Mouse (Mus musculus) hindbrain, embryonic 16.5 days (tissue): Measurements from ENCODE around the gene Klhdc10. TPM values are rescaled to one million over a fixed set of nuclear protein-coding genes. Genes with fewer than 3 reads are reported as not detected.

ENCODE experiments used
- ATAC-seq: fragments of 200-750 bp; cut with Nextera tagmentation; 2 replicates; pipeline ENCODE4 v1.8.0; 2017; ENCODE audit warnings: moderate TSS enrichment, moderate library complexity
- H3K27ac ChIP-seq: fragments of 300-500 bp; sonication (generic); 2 replicates; pipeline ENCODE4 v1.5.1; 2014; ENCODE audit warnings: low read depth, mild to moderate bottlenecking, control low read depth, low read length, moderate library complexity
- H3K27me3 ChIP-seq: fragments of 300-500 bp; sonication (generic); replicated peaks from 2 replicates; pipeline ENCODE4 v1.6.1; 2014; ENCODE audit warnings: low read length; ENCODE audit not compliant: control insufficient read depth, insufficient read depth
- H3K36me3 ChIP-seq: fragments of 300-500 bp; sonication (generic); 2 replicates; pipeline ENCODE4 v1.6.1; 2014; ENCODE audit warnings: mild to moderate bottlenecking, low read length, moderate library complexity, mixed read lengths; ENCODE audit not compliant: control insufficient read depth, insufficient read depth
- H3K4me1 ChIP-seq: fragments of 300-500 bp; sonication (generic); 2 replicates; pipeline ENCODE4 v1.6.1; 2014; ENCODE audit warnings: low read depth, low read length; ENCODE audit not compliant: control insufficient read depth, insufficient read depth
- H3K4me2 ChIP-seq: fragments of 300-500 bp; sonication (generic); 2 replicates; pipeline ENCODE4 v1.6.1; 2014; ENCODE audit warnings: mild to moderate bottlenecking, low read length, control low read depth, moderate library complexity
- H3K4me3 ChIP-seq: fragments of 300-500 bp; sonication (generic); 2 replicates; pipeline ENCODE4 v1.5.1; 2014; ENCODE audit warnings: mild to moderate bottlenecking, low read length, control low read depth, moderate library complexity
- H3K9ac ChIP-seq: fragments of 300-500 bp; sonication (generic); 2 replicates; pipeline ENCODE4 v1.6.1; 2014; ENCODE audit warnings: low read depth, mild to moderate bottlenecking, control low read depth, low read length, moderate library complexity
- H3K9me3 ChIP-seq: fragments of 300-500 bp; sonication (generic); 2 replicates; pipeline ENCODE4 v1.6.1; 2014; ENCODE audit warnings: mild to moderate bottlenecking, low read length, moderate library complexity; ENCODE audit not compliant: control insufficient read depth
- WGBS: fragments of 180-500 bp; shearing (Covaris S2); extraction: QIAGEN DNeasy Blood & Tissue Kit; methylation state at CpG from one replicate; pipeline ENCODE4 v1.1.7; 2014; 5-methylcytosine and 5-hydroxymethylcytosine counted together
- polyA plus RNA-seq: library from polyadenylated mRNA; unstranded; fragments of >200 nt; fragmentation: Nextera tagmentation; extraction: Ambion mirVana; gene quantifications from 2 replicates; pipeline ENCODE4 v1.2.1, GENCODE M21; 2015

The Klhdc10 gene
- polyA plus RNA-seq, 1 experiment from 2014 or later: 27.8 TPM

GRCm38 (mm10) chr6:30416126-30416525 lies 14.5 kb downstream of the Klhdc10 start:
- H3K4me1 ChIP-seq: no peaks in the 10 kb centered on the region
- WGBS: 92% methylated on average over 2 of the region's 2 CpGs

GRCm38 (mm10) chr6:30416801-30417200 lies 15.1 kb downstream of the Klhdc10 start:
- H3K36me3 ChIP-seq: 0 out of 2 replicates have a peak, but pooled peaks cover 3% of the 10 kb centered on the region
- ATAC-seq: no peak
- no peak overlapping the region for H3K27ac ChIP-seq
- no peaks in the 10 kb centered on the region for H3K27me3 ChIP-seq
- H3K9ac ChIP-seq: no peak overlapping the region
- WGBS: 87% methylated on average over 7 of the region's 7 CpGs
- H3K4me3 ChIP-seq: no peak overlapping the region
- no peaks in the 10 kb centered on the region for H3K9me3 ChIP-seq
- no peaks in the 10 kb centered on the region for H3K4me1 ChIP-seq
- H3K4me2 ChIP-seq: no peak overlapping the region

More at GRCm38 (mm10) chr6:30416126-30416525, 14.5 kb downstream of the Klhdc10 start:
- Histone ChIP-seq H3K27me3 (no peaks in the 10 kb centered on the region), H3K36me3 (0 out of 2 replicates have a peak, but pooled peaks cover under 1% of the 10 kb centered on the region), H3K4me2 (no peak overlapping the region), H3K9ac (no peak overlapping the region), H3K4me3 (no peak overlapping the region), H3K27ac (no peak overlapping the region), H3K9me3 (no peaks in the 10 kb centered on the region)
- no peak for ATAC-seq

- Histone ChIP-seq H3K9me3 (no peaks in the 10 kb centered on the region), H3K4me3 (no peak overlapping the region), H3K27me3 (no peaks in the 10 kb centered on the region), H3K4me2 (no peak overlapping the region), H3K9ac (no peak overlapping the region), H3K4me1 (no peaks in the 10 kb centered on the region), H3K36me3 (no peaks in the 10 kb centered on the region), H3K27ac (no peak overlapping the region)
- 75% methylated on average over 3 of the region's 3 CpGs for WGBS
- no peak for ATAC-seq
Measured at GRCm38 (mm10) chr6:30432461-30433192, 31.0 kb downstream of the Klhdc10 start.

GRCm38 (mm10) chr6:30436476-30436875 lies 34.8 kb downstream of the Klhdc10 start:
- Histone ChIP-seq H3K4me3 (no peak overlapping the region), H3K4me1 (no peaks in the 10 kb centered on the region), H3K4me2 (no peak overlapping the region), H3K9me3 (no peaks in the 10 kb centered on the region), H3K9ac (no peak overlapping the region), H3K36me3 (peaks cover 5% of the 10 kb centered on the region; the same call in 1 of the 2 replicates), H3K27ac (no peak overlapping the region), H3K27me3 (no peaks in the 10 kb centered on the region)
- no peak for ATAC-seq
- 93% methylated on average over 3 of the region's 3 CpGs for WGBS

- no peak overlapping the region for H3K4me3 ChIP-seq
- WGBS: 79% methylated on average over 3 of the region's 3 CpGs
- H3K9me3 ChIP-seq: no peaks in the 10 kb centered on the region
- no peaks in the 10 kb centered on the region for H3K27me3 ChIP-seq
- H3K9ac ChIP-seq: no peak overlapping the region
- no peak for ATAC-seq
- no peak overlapping the region for H3K4me2 ChIP-seq
- H3K36me3 ChIP-seq: peaks cover 10% of the 10 kb centered on the region; the same call in 1 of the 2 replicates
- H3K27ac ChIP-seq: no peak overlapping the region
- no peaks in the 10 kb centered on the region for H3K4me1 ChIP-seq
Measured at GRCm38 (mm10) chr6:30437054-30437453, 35.4 kb downstream of the Klhdc10 start.

DNA sequence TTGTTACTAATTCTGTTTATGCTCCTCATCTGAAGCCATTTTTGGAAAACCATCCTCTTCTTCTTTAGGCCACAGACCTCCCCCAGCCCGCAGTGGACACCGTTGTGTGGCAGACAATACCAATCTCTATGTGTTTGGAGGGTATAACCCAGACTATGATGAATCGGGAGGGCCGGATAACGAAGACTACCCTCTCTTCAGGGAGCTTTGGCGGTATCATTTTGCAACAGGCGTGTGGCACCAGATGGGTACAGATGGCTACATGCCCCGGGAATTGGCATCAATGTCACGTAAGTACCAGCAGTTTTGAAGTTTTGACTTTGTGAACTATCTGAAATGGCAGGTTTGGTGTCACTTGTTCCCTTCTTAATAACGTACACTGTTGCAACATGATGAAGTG lies 37.9 kb downstream of the Klhdc10 start:
- Histone ChIP-seq H3K4me1 (no peaks in the 10 kb centered on the region), H3K4me3 (no peak overlapping the region), H3K36me3 (peaks cover 19% of the 10 kb centered on the region; the same call in 1 of the 2 replicates), H3K27ac (no peak overlapping the region), H3K27me3 (no peaks in the 10 kb centered on the region), H3K9me3 (no peaks in the 10 kb centered on the region), H3K9ac (no peak overlapping the region), H3K4me2 (no peak overlapping the region)
- no peak for ATAC-seq
- 89% methylated on average over 10 of the region's 10 CpGs for WGBS

DNA sequence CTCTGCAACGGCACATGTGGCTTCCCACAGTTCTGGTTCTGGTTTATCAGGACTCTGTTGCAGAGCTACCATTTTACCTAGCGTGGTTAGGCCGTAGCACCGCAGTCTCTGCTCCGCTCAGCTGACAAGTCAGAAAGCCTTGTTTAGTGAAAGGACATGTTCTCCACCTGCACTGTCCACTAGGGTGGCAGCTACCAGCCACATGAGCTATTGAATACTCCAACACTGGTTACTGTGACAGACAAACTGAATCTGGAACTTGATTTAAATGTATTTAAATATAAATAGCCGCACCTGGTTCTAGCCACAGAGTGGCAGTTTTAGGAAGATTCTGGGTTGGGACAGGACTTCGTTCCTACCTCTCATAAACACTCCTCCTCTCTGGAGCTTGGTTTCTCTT lies 55.3 kb downstream of the Klhdc10 start:
- no peaks in the 10 kb centered on the region for H3K9me3 ChIP-seq
- H3K27ac ChIP-seq: no peak overlapping the region
- H3K36me3 ChIP-seq: peaks cover 16% of the 10 kb centered on the region
- H3K9ac ChIP-seq: no peak overlapping the region
- no peaks in the 10 kb centered on the region for H3K27me3 ChIP-seq
- H3K4me3 ChIP-seq: no peak overlapping the region
- 96% methylated on average over 7 of the region's 7 CpGs for WGBS
- no peak overlapping the region for H3K4me2 ChIP-seq
- peaks cover 24% of the 10 kb centered on the region for H3K4me1 ChIP-seq
- ATAC-seq: no peak

- H3K9me3 ChIP-seq: no peaks in the 10 kb centered on the region
- H3K4me1 ChIP-seq: peaks cover 30% of the 10 kb centered on the region
- peaks cover 8% of the 10 kb centered on the region; the same call in 1 of the 2 replicates for H3K36me3 ChIP-seq
- ATAC-seq: no peak
- WGBS: 83% methylated on average over 5 of the region's 5 CpGs
- no peaks in the 10 kb centered on the region for H3K27me3 ChIP-seq
- no peak overlapping the region for H3K9ac ChIP-seq
- H3K4me3 ChIP-seq: no peak overlapping the region
- H3K4me2 ChIP-seq: no peak overlapping the region
- no peak overlapping the region for H3K27ac ChIP-seq
Measured at GRCm38 (mm10) chr6:30458626-30459025, 57.0 kb downstream of the Klhdc10 start.

DNA sequence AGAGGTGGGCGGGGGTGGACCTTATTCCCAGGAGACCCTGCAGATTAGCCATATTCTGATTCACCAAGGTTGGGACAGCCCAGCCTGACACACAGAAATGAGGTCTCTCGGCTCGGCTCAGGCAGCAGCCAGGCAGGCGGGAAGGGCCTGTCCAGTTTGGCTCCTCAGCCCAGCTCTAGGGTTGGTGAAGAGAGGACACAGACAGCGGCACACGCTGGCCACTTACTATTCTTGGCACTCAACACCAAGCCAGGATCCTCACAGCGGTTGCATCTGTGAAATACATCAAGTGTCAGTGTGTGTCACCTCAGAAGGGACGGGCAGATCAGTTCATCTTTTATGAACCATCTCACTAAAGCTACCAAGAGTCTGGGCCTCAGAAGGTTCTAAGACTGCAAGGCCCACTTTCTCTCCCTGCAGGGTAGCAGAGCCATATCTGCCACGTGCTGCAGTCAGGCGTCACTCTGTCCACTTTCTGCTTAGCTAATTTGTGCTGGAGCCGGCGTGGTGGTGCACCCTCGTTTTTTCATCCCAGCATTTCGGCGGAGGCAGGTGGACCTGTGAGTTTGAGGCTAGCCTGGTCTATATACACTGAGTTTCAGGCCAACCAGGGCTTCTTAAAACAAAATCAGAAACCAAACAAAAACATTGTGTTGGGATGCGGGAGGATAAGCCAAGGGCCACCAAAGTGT lies 57.5 kb downstream of the Klhdc10 start:
- H3K36me3 ChIP-seq: 0 out of 2 replicates have a peak, but pooled peaks cover 5% of the 10 kb centered on the region
- peak overlapping the region; percentile 56 for H3K4me2 ChIP-seq
- ATAC-seq: no peak
- H3K27me3 ChIP-seq: no peaks in the 10 kb centered on the region
- no peaks in the 10 kb centered on the region for H3K9me3 ChIP-seq
- WGBS: 68% methylated on average over 16 of the region's 16 CpGs
- peak overlapping the region; percentile 95 for H3K27ac ChIP-seq
- H3K9ac ChIP-seq: peak overlapping the region; percentile 72
- peaks cover 30% of the 10 kb centered on the region for H3K4me1 ChIP-seq
- peak overlapping the region; percentile 45 for H3K4me3 ChIP-seq
